Mouse (Mus musculus) spleen, adult 2 months (tissue): Measurements from ENCODE around the gene Zfp213.

Experiments used
- CTCF ChIP-seq: fragments of 200-500 bp; IDR thresholded peaks from 2 replicates; pipeline ENCODE4 v1.5.1; 2011; ENCODE audit warnings: mild to moderate bottlenecking, inconsistent platforms; ENCODE audit not compliant: insufficient read depth, insufficient read length, insufficient replicate concordance; ENCODE audit errors: extremely low read depth
- POLR2A ChIP-seq: fragments of 200-500 bp; IDR thresholded peaks from 2 replicates; pipeline ENCODE4 v1.6.1; 2011; ENCODE audit warnings: low read depth, low read length, inconsistent platforms

DNA sequence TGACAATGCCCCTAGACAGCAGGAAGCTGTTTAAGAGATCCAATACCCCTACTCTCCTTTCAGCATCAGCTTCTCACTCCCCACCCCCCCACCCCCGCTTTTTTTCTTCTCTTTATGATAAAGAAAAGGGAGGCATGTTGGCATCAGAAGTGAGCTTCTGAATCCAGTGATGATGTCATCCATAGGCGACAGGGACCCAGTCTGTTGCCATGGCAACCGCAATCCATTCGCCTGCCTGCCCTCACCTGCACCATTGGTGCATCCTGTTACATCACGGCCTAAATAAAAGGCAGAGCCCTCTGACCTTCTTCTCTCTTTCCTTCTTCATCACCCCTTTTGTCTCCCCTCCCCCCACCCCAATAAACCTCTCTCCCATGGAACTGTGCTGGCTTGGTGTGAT lies 4.3 kb upstream of the Zfp213 start:
- TF ChIP-seq CTCF (no peak), POLR2A (no peak)
